Mouse (Mus musculus) CD4-positive, CD25-positive, alpha-beta regulatory T cell, adult 4 months (primary cell): ENCODE measurements around the gene Cbx4. TPM values are rescaled to one million over a fixed set of nuclear protein-coding genes. Genes with fewer than 3 reads are reported as not detected.

Experiments
- ATAC-seq: one replicate; pipeline ENCODE4 v1.8.0; 2017
- polyA plus RNA-seq, 2 experiments: library from polyadenylated mRNA; unstranded; fragments of 100-300 nt; shearing (Covaris generic); gene quantifications; one replicate each; pipeline ENCODE4 v1.2.1; 2017

Gene Cbx4
- polyA plus RNA-seq, 2 experiments from 2014 or later, result 1.7 to 3.7 TPM

DNA sequence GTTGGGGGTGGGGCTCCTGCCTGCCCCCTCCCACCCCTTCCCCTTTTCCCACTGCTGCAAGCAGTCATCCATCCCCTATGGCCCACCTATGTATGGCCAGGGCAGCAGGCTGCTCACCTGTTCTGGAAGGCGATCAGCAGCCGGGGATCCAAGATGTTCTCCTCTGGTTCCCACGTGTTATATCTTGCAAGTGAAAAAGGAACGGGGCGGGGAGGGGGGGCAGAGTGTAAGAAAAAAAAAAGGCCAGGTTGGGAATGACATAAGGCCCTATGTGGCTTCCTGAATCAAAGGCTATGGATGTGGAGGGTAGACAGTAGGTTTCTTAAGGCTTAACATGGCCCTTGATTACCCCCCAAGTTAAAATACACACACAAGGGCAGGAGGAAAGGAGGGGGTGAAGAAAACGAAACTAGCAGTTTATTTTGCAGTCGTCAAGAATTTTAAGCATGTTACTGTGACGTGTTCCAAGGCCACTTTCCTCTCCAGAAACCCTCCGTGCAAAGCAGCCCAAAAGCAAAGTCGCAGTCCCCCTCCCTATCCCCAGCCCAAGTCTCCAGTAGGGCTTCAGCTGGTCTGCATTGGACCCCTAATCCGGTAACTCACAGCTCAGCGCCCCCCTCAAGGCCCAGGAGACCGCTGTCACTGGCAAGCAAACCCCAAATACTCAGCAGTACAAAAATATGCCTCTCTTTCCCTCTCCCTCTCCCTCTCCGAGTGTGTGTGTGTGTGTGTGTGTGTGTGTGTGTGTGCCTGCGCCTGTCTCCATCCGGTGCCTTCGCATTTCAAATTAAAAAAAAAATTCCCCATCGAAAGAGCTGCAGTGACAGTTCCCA lies 1.4 kb downstream of the Cbx4 start:
- ATAC-seq, result no peak

DNA sequence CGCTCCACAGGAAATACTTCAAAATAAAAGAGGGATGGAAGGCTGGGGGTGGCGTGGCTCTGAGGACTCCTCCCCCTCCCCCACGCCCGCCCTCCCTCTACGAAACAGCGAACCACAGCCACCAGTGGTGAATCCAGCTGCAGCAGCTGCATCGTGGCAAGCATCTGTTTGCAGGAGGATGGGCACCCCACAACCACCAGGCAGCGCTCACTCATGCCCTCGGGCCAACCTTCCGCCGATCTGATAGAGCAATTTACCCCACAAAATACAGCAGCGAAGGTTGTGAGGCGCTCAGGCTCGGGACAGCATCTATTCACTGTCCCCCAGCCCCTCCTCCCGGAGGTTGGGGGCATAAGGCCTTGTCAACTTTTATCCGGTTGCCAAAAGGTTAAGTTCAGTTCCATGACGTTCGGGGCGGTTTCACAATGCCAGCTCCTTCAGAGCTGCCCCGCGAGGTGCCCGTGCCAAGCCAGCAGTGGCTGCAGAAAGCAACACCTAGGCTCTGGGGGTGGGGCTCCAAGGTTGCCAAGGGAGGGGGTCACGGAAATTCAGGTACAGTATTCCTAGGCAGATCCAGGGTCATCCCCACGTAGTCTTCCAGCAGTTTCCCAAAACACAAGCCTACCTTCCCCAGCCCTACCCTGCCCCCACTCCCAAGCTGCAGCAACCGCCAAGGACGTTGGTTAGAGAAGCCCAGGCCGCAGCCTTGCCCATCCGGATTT lies 2.1 kb downstream of the Cbx4 start:
- ATAC-seq, result peak; percentile 17

DNA sequence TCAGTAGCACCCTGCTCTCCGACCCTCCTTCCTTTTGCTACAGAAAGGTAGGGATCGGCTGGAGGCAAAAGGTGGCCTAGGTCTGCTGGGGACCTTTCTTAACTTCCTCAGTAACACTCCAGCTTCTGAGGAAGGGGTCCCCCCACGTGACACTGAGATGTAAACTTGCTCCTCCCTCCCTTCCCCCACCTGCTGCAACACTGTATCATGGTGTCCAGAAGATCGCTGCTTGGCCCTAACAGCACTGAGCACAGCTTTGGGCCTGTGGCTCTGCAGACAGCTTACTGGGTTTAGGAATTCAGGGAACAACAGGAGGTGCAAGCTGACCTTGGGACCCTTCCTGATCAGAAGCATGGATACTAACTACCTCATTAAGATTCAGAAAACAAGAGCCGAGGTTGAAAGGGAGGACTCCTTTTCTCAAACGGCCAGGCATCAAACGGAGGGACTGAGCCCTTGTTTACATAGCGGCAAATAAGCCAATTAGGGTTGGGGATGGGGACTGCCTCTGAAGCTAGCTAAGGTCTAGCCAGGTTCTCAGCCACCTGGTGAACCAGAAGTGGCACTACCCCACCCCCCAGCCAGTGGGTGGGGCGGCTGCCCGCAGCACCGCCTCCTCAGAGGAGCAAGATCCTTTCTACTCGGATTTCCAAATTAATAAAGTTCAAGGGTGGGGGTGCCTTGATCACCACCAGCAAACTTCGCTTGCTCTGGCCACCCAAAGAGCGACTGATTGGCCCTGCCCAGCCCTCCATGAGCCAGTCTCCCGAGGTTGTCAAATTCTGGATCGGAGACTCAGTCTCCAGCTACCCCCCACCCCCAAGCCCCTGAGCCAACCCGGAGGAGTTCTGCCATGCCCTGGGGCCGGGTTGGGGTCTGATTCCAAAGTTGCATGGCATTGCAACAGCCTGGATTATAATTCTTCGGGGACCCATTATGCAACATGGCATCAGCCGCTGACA lies 3.1 kb downstream of the Cbx4 start:
- ATAC-seq, result no peak

DNA sequence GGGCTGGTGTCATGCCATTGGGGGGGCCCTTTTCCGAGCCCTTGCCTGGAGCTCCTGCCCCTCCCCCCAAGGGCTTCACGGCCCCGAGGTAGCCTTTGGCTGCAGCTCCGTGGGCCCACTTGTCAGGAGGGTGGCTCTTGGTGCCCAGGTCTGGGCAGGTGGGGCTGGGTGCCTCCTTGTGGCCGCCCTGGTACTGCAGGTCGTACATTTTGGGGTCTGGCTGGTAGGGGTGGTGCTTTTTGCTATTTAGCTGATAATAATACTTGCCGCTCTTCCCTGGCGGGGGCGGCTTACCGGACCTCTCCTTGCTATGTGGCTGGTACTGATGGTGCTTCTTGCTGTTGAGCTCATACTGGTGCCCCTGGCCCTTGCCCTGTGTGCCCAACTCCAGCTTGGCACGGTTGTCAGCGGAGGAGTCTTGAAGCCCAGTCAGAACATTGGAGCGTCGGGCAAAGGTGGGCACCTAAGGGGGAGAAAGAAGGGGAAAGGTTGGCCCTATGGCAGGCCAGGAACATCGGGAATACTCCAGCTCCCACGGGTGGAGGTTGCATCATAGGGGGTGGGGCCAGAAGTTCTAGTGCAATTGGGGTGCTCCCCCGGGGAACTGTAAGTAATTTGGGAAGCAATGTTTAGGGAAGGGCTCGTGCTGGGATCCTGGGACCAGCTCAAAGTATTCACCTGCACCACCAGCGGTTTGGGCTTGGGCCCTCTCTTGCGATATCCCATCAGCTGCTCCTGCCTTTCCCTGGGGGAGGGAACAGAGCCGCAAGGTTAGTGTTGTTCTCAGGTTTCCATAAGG lies 4.0 kb downstream of the Cbx4 start:
- no peak for ATAC-seq

DNA sequence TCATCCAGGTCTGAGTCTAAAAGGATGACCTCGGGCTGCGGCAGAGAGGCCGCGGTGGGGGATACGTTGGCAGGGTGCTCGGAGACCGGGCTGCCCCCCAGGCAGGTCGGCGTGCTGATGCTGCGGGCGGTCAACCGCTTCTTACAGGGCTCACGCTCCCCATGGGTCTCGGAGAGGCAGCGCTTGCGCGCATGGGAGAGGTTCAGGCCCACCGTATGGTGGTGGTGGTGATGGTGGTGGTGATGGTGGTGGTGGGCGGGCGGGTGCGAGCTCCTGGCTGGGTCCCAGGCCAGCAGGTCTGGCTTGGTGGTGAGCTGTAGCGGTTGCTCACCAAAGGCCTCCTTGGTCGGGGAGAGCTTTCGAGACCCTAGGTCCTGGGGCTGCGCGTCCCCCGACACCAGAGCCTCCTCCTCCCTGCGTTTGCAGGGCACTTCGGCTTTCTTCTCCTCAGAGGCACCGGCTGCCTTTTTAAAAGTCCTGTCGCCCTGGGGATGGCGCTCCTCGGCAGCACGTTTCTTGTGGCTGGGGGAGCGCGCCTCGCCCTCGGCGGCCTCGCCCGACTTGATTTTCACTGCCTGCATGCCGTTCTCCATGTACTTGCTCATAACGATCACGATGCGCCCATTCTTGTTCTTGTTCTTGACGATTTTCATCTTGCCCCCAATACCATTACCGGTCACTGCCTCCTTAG lies 4.7 kb downstream of the Cbx4 start:
- ATAC-seq, result no peak

DNA sequence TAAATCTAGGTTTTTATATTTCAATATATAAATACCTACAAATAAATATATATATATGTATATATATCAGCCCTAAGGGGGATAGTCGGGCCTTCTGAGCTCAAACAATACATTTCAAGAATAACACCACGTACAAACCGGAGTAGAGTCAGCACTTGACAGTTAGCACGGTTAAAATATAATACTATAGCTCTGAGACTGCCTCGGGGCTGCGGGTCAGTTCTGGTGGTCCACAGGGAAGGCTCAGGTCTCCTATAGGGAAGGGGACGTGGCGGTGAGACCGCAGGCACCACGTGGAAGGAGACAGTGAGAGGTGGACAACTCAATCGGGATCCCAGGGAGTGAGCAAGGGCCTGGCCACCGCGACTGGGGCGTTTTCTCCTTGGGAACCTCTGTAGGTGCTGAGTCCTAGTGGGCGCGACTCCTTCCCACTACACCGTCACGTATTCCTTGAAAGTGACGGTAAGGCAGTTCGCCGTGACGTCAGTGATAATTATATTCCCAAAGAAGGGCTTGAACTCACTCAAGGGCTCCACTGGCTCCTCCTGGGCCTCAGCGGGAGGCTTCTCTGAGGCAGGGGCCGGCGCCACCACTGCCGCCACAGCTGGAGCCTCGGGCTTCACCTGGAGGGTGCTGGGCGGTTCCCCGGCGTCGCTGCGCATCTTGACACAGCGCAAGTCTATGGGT lies 5.4 kb downstream of the Cbx4 start:
- no peak for ATAC-seq

DNA sequence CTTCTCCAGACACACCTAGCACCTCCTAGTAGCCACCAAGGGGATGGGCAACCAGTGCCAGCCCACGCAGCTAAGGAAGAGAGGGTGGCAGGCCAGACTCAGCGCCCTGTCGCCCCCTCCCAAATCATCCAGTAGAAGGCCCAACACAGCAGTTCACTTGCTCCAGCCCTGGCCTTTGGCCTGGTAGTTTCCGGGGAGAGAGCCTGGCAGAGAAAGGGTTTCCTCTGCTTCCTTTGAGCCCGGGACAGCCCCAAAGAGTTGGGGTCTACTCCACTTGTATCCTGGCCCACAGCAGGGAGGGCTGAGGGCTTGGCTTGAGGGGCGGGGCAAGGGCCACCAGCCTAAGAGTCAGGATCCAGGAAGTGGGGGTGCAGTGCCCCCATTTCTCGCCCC lies 6.6 kb downstream of the Cbx4 start:
- no peak for ATAC-seq

DNA sequence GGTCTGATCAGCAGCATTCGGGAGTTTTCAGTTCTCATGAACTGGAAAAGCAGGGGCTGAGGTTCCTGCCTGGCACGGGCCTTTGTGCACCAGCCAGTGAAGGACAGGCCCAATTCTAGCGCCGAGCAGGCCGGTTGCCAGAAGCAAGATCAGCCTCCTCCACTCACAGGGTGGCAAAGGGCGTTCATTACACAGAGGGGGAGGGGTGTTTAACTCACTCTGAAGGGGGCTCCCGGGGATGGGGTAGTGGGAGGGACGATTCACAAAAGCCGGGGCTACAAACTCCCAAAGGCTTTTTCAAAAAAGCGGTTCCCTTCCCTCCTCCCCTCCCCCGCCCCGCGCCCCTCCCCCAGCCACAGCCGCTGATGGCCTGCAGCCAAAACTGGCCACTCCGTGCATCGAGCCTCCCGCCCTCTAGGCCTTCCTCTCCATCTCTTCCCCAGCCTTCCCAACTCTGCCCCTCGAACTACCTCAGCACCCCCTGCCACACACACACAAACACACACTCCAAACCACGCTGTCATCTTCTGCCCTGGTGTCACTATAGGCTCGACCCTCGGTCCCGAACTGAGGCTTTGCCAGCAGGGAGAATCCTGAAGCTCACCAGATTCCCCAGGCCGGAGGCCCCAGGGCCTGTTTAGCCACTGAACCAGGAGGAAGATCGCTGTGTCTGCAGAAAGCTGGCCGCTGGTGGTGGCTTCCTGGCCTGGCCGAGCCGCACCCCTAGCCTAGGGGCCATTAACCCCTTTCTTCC lies 7.2 kb downstream of the Cbx4 start:
- ATAC-seq, result no peak

DNA sequence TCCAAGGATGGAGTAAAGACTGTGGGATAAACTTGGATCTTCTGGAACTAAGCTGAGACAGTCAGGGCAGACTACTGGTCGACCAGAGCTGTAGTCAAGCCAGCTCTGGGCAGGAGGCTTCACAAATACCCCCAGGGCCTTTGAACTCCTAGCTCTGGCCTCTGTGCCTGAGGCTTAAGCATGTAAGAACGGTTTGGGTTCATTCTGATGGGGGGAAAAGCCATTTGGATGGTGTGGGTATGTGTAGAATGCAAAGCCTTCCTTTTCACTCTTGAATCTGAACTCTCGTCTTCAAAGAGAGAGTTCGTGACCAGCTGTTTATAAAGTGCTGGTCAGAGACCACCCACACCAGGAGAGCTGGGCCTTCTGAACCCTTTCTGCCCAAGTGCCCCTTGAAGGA lies 8.3 kb downstream of the Cbx4 start:
- no peak for ATAC-seq

DNA sequence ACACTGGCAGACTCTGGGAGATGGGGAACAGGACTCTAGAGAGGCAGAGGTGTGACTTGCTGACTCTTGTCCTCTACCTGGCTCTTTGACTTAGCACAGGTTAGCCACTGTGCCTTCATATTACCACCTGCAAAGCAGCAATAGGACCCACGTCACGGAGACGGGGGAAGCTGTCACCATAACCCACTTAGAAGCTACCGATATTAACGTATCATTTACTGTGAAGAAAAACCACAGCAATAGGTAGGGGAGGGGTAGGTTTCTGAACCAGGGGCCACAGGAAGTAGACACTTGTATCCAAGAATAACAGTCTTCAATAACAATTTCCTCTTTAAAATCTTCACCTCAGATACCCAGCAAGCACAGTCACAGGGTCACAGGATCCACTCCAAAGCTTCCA lies 10.2 kb downstream of the Cbx4 start:
- peak; percentile 96 for ATAC-seq

DNA sequence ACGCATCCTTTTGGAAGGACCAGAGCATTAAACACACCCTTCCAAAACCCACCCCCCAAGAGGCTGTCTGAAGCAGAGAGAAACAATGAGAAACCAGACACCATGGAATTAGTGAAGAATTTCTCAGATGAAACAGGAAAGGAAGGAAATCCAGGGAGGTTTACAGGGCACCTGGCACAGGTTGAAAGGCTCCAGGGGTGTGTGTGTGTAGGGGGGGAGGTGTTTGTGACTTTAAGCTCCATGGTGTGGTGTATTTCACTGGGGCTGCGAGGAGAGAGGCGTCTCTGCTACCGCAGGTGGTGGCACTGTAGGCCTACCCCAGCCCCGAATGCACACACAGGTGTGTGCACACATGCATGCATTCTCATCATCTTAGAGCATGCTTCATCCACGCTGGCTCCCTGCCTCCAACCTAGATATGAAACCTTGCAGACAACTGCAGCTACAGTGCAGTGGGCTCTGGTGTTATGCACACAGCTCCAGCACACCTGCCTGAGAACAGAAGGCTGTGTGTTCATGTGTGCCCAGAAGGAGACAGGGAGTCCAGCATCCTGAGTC lies 12.1 kb downstream of the Cbx4 start:
- no peak for ATAC-seq

DNA sequence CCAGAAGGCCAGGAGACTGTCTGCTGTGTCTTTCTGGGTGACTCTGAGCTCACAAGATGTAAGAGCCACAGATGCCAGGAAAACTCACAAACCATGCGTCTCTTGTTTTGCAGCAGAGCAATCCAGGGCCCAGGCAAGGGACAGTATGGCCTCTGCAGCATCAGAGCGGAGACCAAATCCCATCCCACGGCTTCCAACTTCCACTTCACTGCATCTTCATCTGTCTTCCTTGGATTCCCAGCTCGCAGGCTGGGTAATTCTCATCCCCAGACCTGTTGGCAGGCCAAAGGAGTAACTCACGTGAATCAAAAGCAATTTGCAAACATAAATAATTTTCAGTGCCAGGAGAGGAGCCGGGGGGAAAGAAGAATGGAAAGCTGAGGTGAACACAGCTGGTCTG lies 13.0 kb downstream of the Cbx4 start:
- ATAC-seq, result no peak

DNA sequence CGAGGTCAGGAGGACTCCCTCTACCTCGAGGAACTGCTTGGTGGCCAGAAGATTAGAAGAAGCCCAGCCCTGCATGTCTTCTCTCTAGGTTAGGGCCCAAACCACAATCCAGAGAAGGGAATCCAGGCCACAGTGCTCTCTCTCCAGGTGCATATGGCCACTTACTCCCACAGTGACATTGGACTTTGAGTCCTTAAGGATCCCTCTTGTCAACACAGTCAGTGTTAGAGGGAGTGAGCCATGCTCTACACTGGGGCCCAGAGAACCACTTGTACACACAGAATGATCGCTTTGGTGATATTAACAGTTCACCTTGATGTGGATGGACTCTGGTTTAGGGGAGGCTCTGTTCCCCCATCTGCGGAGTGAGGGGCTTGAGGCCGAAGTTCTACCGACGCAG lies 13.8 kb downstream of the Cbx4 start:
- no peak for ATAC-seq

DNA sequence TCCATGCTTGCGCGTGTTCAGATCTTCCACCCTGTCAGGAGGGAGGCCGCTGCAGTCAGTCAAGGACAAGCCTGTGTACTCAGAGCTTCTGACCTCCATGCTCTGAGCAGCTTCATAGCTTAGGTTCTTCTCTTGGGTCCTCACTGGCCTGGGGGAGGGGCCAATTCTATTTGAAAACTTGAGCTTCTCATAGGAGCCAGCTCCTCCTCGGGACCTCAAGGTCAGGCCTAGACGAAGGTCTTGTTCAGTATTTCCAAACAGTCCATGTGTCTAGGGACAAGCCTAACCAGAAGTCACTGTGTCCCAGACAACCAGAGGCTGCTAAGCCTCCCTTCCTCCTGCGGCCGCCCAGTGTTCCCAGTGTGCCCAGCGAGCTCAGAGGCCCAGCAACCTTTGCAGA lies 19.2 kb downstream of the Cbx4 start:
- no peak for ATAC-seq

DNA sequence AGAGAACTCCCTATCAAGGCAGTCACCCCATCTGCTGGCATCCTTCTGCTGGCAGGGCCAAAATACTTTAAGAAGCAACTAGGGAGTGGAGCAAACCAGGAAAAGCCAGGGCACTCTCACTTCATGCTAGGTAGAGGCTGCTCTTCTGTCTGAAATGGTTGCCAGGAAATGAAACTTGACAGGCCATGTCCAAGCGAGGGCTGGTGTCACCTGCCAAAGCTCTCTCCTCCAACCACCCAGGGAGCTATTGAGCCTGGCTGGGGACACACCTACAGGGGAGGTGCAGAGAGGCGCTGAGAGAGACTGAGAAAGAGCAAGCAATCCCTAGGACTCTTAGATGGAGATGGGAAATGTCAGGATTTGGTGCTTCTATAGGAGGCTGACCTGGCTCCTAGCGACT lies 26.8 kb downstream of the Cbx4 start:
- no peak for ATAC-seq

DNA sequence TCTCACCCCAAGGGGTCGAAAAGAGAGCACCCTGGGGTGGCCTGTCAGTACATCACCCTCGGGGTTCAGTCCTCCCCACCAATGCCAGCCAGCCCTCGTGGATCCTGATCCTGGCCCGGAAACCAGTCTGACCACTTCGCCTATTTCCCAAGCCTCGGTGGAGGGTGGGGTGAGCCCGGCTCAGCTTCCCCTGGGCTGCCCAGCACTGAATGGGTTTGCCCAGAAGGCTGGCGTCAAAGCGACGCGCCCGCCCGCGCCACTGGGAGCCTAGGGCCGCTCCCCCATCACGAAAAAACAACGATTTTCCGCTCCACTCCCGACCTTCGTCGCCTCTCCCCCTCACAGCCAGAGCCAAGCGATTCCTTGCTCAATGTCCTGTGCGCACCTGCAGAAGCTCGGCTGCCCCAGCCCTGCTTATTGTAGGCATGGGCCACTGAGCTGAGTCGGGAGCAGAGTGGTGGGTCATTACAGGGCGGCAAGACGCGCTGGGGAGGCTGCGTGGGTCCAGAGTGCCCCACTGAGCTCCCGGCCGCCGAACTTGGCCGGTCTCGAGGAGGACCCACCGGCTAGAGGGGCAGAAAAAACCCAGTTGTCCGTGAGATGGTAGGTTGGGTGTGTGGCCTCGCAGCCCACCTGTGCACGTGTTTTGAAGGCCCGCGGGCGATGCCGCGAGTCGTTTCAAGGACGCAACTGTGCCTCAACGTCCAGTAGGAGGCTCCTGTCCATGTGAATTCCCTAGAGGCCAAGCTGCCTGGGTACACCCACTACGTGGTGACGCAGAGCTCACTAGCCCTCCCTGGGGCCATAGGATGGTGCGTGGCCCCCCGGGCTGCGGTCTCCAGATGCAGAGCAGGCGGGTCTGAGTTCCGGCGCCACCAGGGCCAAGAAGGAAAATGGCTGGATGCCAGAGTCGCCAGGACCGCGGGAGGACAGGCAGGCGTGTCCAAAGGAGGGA lies 27.7 kb downstream of the Cbx4 start:
- ATAC-seq, result no peak

DNA sequence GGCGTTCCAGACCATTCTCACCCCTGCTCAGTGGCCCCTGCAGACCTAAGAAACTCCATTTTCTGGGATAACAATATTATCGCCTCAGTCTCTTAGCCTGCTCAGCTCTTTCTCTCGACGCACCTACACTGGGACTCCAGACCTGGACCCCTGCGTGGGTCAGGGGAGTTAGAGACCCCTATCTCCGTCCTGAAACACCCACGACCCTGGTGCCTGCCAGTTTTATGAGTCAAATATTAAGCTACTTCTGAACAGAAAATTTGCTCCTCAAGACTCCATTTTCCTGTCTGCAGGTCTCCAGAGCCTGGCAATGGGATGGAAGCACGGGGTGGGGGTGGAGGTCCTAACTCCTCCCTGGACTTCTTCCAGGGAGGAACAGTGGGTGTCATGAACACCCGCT lies 28.7 kb downstream of the Cbx4 start:
- ATAC-seq, result no peak
